Mouse (Mus musculus) right cerebral cortex, adult 2 months (tissue): ENCODE data around the gene Hist1h2bf.
"Not testable (repeated sequence)": the region's sequence is repeated elsewhere in the genome, so short reads cannot be mapped to it uniquely, and the experiment has no call there.

Source experiments
- DNase-seq, 2 experiments: peaks; one replicate each; pipeline ENCODE4 v3.0.0; 2021 to 2022; ENCODE audit warnings: low spot score in 2 of 2

Gene Hist1h2bf

DNA sequence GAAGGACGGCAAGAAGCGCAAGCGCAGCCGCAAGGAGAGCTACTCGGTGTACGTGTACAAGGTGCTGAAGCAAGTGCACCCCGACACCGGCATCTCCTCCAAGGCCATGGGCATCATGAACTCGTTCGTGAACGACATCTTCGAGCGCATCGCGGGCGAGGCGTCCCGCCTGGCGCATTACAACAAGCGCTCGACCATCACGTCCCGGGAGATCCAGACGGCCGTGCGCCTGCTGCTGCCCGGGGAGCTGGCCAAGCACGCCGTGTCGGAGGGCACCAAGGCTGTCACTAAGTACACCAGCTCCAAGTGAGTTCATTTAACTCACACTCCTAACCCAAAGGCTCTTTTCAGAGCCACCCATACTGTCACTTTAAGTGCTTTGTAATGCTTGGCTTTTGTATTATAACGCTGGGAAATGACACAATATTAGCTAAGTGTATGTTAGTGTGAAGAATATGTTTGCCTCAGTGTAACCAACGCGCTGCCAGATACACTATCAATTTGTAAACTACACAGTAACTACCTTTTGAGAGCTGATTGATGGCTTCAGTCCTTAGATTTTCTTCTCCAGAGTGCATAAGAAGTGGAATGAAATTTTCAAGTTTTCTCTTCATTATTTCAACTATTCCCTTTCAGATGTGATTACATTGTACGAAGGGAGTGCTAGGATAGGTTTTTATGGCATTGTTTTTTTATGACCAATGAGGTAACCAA is 2.3 kb downstream of the Hist1h2bf start:
- DNase-seq, result not testable (repeated sequence)

DNA sequence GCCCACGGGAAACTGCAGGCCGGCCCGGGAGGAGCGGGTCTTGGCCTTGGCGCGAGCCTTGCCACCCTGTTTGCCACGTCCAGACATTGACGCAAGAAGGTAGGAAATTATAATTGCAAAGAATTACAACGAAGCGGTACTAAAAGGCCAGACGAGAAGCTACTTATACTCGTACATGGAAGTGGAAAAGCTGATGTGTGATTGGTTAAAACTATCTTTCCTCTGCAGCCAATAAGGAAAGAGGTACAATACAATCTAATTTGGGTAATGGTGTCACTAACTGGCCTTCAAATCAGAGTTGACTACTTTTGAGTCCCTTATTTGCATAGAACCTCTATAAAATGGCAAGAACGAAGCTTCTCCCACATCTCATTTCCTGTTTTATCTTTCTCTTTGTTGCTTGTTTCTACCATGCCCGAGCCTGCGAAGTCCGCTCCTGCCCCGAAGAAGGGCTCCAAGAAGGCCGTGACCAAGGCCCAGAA is 2.9 kb downstream of the Hist1h2bf start, which contains the start of the genes Hist1h2ae and Hist1h2bg:
TSS of gene Hist1h2ae (minus strand) at position 199 of the 482 bp plus-strand sequence.
TSS of gene Hist1h2bg (plus strand) at position 375 of the 482 bp plus-strand sequence.
- DNase-seq, result peak; percentile 74 to 75

GRCm38 (mm10) chr13:23570261-23571021 is 3.6 kb downstream of the Hist1h2bf start:
- DNase-seq, result not testable (repeated sequence)

GRCm38 (mm10) chr13:23564482-23564881 is 9.5 kb downstream of the Hist1h2bf start:
- no peak for DNase-seq

GRCm38 (mm10) chr13:23562699-23563462 is 11.1 kb downstream of the Hist1h2bf start:
- peak in 1 of 2 experiments; percentile 52 for DNase-seq

DNA sequence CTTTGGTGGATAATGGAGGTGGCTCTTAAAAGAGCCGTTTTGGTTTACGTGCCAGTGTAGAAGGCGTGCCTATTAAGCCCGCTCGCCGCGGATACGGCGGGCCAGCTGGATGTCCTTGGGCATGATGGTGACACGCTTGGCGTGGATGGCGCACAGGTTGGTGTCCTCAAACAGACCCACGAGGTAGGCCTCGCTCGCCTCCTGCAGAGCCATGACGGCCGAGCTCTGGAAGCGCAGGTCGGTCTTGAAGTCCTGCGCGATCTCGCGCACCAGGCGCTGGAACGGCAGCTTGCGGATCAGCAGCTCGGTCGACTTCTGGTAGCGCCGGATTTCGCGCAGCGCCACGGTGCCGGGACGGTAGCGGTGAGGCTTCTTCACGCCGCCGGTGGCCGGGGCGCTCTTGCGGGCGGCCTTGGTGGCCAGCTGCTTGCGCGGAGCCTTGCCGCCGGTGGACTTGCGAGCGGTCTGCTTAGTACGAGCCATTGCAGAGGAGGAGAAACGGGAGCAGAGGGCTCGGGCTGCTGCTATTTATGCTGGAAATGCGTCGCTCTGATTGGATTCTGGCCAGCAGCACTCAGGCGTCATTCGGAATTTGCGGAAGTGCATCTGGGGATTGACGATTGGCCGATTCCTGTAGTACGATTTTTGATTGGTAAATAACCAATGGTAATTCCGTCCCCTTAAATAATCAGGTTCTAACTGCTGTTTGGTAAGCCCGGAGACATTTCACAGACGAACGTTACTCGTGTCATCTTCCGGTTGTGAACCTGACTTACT is 11.9 kb downstream of the Hist1h2bf start, which contains the start of gene Hist1h3e:
TSS of gene Hist1h3e (minus strand) at position 487 of the 777 bp plus-strand sequence.
- peak; percentile 95 for DNase-seq

- DNase-seq, result not testable (repeated sequence)
Measured at GRCm38 (mm10) chr13:23561531-23561882, 12.5 kb downstream of the Hist1h2bf start.

DNA sequence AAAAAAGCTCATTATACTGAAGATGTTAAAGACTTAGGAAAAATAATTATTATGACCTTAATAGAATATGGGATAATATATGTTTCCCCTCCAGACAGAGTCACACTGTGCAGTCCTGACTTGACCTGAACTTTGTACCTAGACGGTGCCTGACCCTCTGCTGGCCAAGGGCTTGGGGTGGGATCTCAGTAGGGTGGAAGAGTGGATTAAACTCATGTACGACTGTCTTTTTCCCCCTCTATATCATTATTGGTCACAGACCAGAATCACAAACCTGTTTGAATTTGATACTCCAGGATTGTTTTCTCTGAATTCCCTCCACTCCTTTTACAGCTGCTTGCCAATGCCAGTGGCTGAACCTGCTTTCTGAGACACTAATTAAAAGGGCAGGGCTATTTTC is 13.3 kb downstream of the Hist1h2bf start:
- not testable (repeated sequence) for DNase-seq

DNA sequence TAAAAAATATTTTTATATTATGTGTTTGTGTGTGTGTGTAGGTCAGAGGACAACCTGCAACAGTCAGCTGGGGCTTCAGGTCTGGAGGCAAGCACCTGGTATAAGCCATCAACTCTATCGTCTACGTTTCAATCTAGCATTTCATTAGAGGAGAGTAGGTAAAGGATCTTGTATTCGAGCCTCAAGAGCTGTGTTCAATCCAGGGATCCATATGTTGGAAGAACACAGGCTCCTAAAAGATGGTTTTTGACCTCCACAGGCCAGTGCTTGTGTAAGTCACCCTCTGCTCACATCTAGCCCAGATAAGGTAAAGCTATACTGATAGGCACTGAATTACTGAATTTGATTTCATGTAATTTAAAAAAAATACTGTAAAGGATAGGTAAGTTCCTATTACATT is 17.1 kb downstream of the Hist1h2bf start:
- no peak for DNase-seq

GRCm38 (mm10) chr13:23555839-23556416 is 18.1 kb downstream of the Hist1h2bf start:
- peak; percentile 72 to 74 for DNase-seq

DNA sequence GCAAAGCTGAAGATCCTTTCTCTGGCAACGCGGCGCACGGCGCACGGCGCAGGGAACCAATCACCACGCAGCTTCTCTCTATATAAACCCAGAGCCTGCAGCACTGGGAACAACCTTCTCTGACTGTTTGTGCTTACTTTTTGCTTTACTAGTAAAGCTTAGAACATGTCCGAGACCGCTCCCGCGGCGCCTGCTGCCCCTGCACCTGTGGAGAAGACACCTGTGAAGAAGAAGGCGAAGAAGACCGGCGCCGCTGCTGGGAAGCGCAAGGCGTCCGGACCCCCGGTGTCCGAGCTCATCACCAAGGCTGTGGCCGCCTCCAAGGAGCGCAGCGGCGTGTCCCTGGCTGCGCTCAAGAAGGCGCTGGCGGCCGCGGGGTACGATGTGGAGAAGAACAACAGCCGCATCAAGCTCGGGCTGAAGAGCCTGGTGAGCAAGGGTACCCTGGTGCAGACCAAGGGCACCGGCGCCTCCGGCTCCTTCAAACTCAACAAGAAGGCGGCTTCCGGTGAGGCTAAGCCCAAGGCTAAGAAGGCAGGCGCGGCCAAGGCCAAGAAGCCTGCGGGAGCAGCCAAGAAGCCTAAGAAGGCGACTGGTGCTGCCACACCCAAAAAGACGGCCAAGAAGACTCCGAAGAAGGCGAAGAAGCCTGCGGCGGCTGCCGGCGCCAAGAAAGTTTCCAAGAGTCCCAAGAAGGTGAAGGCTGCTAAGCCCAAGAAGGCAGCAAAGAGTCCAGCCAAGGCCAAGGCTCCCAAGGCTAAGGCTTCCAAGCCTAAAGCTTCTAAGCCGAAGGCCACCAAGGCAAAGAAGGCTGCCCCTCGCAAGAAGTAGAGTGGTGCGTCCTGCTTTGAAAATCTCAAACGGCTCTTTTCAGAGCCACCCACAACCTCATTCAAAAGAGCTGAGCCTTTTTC is 18.8 kb downstream of the Hist1h2bf start:
- DNase-seq, result peak; percentile 80 to 86

- DNase-seq, result no peak
Measured at GRCm38 (mm10) chr13:23554393-23554792, 19.6 kb downstream of the Hist1h2bf start.

GRCm38 (mm10) chr13:23552962-23553361 is 21.0 kb downstream of the Hist1h2bf start, which contains the start of gene Hist1h1d:
Gene Hist1h1d (plus strand): TSS chr13:23553262.
- DNase-seq, result no peak

- DNase-seq, result no peak
Measured at GRCm38 (mm10) chr13:23551931-23552914, 21.8 kb downstream of the Hist1h2bf start.

- peak; percentile 93 to 94 for DNase-seq
Measured at GRCm38 (mm10) chr13:23551146-23551834, 22.7 kb downstream of the Hist1h2bf start, which contains the start of gene Hist1h4f. Gene Hist1h4f (minus strand): TSS chr13:23551648.

DNA sequence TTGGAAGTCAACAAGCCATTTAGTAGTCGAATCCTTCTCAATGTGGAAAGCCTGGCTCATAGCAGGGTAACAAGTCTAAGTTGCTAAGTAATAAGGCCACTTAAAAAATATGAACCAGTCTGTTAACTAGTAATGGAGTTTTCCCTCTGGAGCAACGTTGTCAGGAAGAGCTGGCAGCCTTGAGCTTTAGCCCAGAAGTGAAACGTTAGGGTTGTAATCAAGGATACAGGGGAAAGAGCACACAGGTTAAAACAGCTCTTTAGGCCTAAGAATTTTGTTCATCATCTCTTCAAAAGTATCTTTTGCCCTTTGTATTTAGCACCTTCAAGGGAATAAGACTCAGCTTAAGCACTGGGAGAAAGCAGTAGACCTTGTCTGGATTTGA is 23.2 kb downstream of the Hist1h2bf start:
- DNase-seq, result no peak

DNA sequence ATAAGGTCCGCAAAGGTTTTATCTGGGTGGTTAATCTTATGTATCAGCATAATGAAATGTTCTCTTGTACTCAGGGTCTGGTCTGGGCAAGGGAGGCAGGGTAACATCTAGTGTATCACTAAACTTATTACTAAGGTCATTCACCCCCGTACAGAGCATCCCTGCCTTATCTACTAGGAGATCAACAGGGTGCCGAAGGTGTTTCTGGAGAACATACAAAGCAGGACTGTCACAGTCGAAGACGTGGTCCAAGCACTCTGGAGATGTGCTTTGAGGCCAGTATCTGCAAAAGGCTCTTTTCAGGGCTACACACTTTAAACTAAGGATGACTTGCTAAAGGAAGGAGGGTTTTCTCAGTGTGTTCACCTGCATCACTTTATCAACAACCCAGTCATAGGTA is 27.3 kb downstream of the Hist1h2bf start:
- no peak for DNase-seq

DNA sequence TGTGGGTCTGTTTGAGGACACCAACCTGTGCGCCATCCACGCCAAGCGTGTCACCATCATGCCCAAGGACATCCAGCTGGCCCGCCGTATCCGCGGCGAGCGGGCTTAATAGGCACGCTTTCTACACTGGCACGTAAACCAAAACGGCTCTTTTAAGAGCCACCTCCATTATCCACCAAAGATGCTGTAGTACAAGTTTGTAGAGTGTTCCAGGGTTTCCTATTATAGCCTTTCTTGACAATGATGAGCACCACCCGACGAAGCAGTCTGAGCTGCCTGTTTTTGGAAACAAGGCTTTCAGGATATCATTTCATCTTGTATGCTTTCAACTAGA is 29.2 kb downstream of the Hist1h2bf start:
- peak in 1 of 2 experiments; percentile 42 for DNase-seq
